Mouse (Mus musculus): ENCODE data around the gene Nutf2-ps1. TPM values are rescaled to one million over a fixed set of nuclear protein-coding genes. Genes with fewer than 3 reads are reported as not detected.

The Nutf2-ps1 gene
- polyA plus RNA-seq, 1 experiment from 2014 or later = 336 TPM

DNA sequence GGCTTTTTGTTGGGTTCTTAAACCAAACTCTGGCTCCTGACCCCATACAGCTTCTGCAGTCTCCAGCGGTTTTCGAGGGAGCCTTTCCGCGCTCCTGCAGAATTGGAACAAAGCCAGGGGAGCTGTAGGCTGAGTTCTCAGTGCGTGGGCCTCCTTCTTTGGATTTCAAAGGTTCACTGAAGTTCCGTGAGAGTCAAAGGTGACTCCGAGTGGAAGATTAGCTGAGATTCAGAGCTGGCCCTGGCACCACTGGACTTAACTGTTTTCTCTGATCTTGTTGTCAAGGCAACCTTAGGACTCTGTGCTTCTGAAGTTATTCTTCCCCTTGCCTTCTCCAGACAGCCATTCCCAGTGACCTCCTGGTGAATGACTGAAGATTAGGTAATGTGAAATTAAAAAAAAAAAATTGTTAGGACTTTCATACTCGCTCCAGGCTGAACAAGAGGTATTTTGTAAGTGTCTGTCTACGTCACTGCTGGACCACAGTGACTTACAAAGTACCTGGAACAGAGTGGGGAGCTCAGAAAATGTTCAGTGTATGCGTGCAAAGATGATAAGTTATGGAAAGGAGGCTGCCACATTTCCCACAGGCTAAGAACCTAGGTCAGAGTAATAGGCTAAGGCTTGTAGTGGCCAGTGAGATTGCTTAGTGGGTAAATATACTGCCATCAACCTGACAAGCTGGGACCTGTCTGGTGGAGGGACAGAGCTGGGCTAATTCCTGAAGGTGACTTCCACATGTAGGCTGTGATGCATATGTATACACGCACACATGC, 11.7 kb downstream of the Nutf2-ps1 start:
- Histone ChIP-seq H3K4me3 (no peak overlapping the region), H3K36me3 (no peaks in the 10 kb centered on the region), H3K4me2 (replicated peaks) (no peak overlapping the region), H3K27me3 (no peaks in the 10 kb centered on the region), H3K9me3 (replicated peaks) (no peaks in the 10 kb centered on the region), H3K4me1 (no peaks in the 10 kb centered on the region), H3K27ac (no peak overlapping the region), H3K9ac (no peak overlapping the region)
- no peak for ATAC-seq (ENCODE audit: low FRiP score)
- WGBS = 55% methylated on average over 11 of the region's 11 CpGs

DNA sequence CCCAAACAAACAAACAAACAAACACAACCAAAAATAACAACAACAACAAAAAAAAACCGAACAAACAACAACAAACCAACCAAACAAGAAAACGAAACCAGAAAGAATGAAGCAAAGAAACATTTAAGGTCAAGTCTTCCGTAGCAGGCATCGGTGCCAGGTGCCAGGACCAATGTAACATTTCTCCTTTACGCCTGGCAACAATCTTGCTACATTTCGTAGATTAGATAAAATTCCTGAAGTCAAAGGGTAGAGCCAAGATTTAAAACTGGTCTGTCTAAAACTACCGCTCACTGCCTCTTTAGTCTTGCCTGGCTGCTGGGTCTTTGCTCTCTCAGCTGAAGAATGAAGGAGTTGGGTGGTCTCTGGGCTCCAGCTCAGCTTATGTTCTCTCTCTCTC, 12.8 kb downstream of the Nutf2-ps1 start:
- no peak overlapping the region for H3K4me2 ChIP-seq (replicated peaks)
- ATAC-seq (ENCODE audit: low FRiP score) = no peak
- no peaks in the 10 kb centered on the region for H3K27me3 ChIP-seq
- no peak overlapping the region for H3K27ac ChIP-seq
- whole genome bisulfite sequencing = 94% methylated on average over 7 of the region's 7 CpGs
- no peaks in the 10 kb centered on the region for H3K4me1 ChIP-seq
- H3K9ac ChIP-seq = no peak overlapping the region
- no peaks in the 10 kb centered on the region for H3K36me3 ChIP-seq
- H3K4me3 ChIP-seq = no peak overlapping the region
- no peaks in the 10 kb centered on the region for H3K9me3 ChIP-seq (replicated peaks)

DNA sequence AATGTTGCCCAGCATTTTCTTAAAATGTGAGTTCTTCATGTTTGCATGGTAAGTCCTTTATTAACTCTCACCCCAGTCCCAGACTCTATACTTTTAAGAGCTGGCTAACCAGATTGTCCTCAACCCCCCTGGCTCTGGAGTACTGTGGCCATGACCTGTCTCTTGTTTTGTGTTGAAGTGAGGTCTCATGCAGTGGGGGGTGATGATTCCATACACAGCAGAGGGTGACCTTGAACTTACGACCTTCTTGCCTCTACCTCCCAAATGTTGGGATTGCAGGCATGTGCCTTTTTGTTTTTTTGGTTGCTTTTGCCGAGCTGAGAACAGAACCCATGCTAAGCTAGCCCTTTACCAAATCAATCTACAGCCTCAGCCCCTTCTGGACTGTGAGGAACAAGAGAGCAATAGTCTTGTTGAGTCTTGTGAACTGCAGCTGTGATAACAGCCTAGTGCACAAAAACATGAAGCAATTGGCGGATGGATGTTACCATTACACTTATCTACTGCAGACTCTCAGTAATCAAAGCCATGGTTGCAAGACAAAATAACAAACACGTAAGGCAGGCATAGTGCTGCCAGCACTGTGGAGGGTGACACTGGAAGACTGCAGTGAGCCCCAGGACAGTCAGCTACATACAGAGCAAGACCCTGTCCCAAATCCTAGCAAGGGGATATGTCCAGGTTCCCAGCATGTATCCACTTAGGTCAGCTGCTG, 13.4 kb downstream of the Nutf2-ps1 start:
- Histone ChIP-seq H3K27ac (no peak overlapping the region), H3K9ac (no peak overlapping the region), H3K4me2 (replicated peaks) (no peak overlapping the region), H3K27me3 (no peaks in the 10 kb centered on the region), H3K9me3 (replicated peaks) (no peaks in the 10 kb centered on the region), H3K4me1 (no peaks in the 10 kb centered on the region), H3K4me3 (no peak overlapping the region), H3K36me3 (no peaks in the 10 kb centered on the region)
- WGBS = 74% methylated on average over 4 of the region's 4 CpGs
- no peak for ATAC-seq (ENCODE audit: low FRiP score)

DNA sequence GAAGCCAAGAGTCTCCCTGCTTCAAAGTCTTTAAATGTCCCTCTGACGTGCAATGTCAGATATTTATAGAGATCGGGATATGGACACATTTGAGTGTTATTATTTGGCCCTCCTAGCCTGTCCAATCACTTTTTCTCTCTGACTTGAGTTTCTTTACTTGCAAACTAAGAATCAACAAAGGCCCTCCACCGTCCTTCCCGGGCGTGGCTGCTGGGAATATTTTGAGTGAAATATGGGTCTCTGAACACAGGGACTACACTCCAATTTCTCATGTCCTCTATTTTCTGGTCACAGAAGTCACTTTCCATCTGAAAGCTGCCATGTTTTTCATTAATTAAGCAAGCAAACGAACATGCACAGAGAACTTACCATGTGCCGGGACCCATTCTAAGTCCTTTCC, 14.3 kb downstream of the Nutf2-ps1 start:
- H3K4me2 ChIP-seq (replicated peaks) = no peak overlapping the region
- ATAC-seq (ENCODE audit: low FRiP score) = no peak
- H3K9me3 ChIP-seq (replicated peaks) = no peaks in the 10 kb centered on the region
- H3K9ac ChIP-seq = no peak overlapping the region
- H3K27me3 ChIP-seq = no peaks in the 10 kb centered on the region
- H3K4me3 ChIP-seq = no peak overlapping the region
- WGBS = 90% methylated on average over 7 of the region's 7 CpGs
- no peak overlapping the region for H3K27ac ChIP-seq
- no peaks in the 10 kb centered on the region for H3K36me3 ChIP-seq
- H3K4me1 ChIP-seq = no peaks in the 10 kb centered on the region

DNA sequence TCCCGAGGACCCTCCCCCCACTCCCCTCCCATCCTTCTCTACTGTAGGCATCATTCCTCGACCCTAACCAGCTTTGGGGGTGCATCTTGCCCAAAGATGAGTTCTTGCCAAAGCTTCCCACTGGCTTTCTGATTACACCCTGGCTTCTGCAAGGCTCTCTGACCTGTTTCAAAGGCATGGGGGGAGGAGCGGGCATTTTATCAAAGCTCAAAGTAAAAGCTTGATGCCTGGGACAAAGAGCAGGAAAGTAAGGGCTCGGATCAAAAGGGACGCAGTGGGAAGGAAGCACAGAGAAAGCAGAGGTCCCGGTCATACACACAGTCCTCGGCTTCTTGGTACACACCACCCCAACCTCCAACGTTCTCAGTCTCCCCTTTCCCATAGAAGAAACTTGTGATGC, 14.7 kb downstream of the Nutf2-ps1 start:
- Histone ChIP-seq H3K27me3 (no peaks in the 10 kb centered on the region), H3K27ac (no peak overlapping the region), H3K4me2 (replicated peaks) (no peak overlapping the region), H3K36me3 (no peaks in the 10 kb centered on the region), H3K4me1 (no peaks in the 10 kb centered on the region), H3K9ac (no peak overlapping the region), H3K4me3 (no peak overlapping the region), H3K9me3 (replicated peaks) (no peaks in the 10 kb centered on the region)
- ATAC-seq (ENCODE audit: low FRiP score) = no peak
- 54% methylated on average over 8 of the region's 8 CpGs for WGBS

DNA sequence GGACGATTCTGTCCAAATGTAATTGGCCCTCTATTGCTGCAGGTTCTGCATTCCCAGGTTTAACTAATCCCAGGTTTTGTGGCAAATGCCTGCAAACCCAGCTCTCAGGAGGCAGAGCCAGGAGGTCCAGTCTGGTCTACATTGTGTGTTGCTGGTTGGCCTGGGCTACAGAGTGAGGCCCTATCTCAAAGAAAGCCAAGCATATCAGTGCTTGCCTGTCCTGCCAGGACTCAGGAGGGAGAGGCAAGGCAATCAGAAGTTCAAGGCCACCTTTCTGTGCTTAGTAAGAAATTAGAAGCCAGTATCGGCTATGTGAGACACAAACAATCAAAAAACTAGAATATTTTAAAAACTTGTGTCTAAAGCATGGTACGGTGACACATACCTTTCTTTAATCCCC, 15.7 kb downstream of the Nutf2-ps1 start:
- Histone ChIP-seq H3K27me3 (no peaks in the 10 kb centered on the region), H3K36me3 (no peaks in the 10 kb centered on the region), H3K27ac (no peak overlapping the region), H3K9ac (no peak overlapping the region), H3K9me3 (replicated peaks) (no peaks in the 10 kb centered on the region), H3K4me2 (replicated peaks) (no peak overlapping the region), H3K4me3 (no peak overlapping the region), H3K4me1 (no peaks in the 10 kb centered on the region)
- 91% methylated on average over 3 of the region's 3 CpGs for WGBS
- ATAC-seq (ENCODE audit: low FRiP score) = no peak

DNA sequence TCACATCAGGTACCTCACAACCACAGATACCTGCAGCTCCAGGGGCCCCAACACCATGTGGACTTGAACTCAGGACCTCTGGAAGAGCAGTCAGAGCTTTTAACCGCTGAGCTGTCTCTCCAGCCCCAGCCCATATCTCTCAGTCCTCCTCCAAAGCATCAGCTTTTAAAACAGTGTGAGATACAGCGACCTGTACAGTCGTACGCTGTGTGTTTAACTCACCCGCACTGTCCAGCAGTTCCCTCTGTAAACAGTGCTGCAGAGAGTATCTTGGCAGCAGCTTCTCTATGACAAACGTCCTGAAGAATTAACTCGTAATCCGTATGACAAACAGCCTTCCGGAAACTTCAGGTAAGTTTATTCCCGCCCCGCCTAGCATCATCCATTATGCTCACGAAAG, 16.3 kb downstream of the Nutf2-ps1 start:
- no peak overlapping the region for H3K27ac ChIP-seq
- 91% methylated on average over 12 of the region's 12 CpGs for WGBS

DNA sequence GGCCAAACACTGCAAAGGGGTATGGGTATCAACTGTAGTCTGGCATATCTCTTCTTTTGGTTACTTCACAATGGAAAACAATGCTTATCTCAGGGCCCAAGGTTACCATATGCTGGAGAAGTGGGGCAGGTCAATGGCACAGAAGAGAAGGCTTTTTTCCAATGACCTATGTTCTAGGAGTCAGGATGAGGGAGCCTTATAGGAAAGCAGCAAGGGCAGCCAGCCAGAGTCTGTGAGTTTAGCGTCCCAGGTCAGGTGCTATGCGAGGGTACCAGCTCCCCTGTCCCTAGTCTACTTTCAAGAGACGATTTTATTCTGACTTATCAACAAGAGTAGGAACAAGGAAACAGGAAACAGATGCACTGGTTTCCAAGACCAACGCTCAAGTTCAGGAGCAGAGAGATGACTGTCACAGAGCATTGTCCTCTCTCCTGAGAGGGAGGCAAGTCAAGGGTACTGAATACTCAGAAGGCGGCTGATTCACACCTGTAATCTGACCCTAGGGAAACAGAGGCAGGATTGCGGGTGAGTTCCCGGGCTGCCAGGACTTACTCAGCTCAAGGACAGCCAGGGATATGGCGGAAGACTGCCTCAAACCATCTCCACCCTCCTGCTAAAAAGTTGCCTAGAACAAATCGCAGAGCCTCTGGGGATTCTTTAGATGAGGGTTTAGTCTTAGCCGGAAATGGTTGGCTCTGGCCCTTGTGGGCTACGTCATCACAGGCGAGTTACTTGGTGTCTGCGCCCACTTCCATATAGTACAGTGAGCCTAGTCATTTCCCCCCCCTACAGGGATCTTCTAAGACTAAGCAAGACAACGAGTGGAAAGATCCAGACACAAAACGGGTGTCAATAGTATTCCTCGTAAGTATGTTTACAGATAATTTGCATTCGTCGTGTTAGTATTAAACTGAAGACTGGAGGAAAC, 17.1 kb downstream of the Nutf2-ps1 start:
- Histone ChIP-seq H3K4me3 (no peak overlapping the region), H3K4me1 (no peaks in the 10 kb centered on the region), H3K9me3 (replicated peaks) (no peaks in the 10 kb centered on the region), H3K27me3 (no peaks in the 10 kb centered on the region), H3K36me3 (no peaks in the 10 kb centered on the region), H3K4me2 (replicated peaks) (no peak overlapping the region), H3K9ac (no peak overlapping the region), H3K27ac (no peak overlapping the region)
- WGBS = 84% methylated on average over 18 of the region's 18 CpGs
- ATAC-seq (ENCODE audit: low FRiP score) = no peak

More for the DNA sequence above, 16.3 kb downstream of the Nutf2-ps1 start:
- no peak overlapping the region for H3K9ac ChIP-seq
- H3K36me3 ChIP-seq = no peaks in the 10 kb centered on the region
- no peaks in the 10 kb centered on the region for H3K27me3 ChIP-seq
- no peak overlapping the region for H3K4me3 ChIP-seq
- no peaks in the 10 kb centered on the region for H3K9me3 ChIP-seq (replicated peaks)
- H3K4me1 ChIP-seq = no peaks in the 10 kb centered on the region
- H3K4me2 ChIP-seq (replicated peaks) = no peak overlapping the region
- ATAC-seq (ENCODE audit: low FRiP score) = no peak

DNA sequence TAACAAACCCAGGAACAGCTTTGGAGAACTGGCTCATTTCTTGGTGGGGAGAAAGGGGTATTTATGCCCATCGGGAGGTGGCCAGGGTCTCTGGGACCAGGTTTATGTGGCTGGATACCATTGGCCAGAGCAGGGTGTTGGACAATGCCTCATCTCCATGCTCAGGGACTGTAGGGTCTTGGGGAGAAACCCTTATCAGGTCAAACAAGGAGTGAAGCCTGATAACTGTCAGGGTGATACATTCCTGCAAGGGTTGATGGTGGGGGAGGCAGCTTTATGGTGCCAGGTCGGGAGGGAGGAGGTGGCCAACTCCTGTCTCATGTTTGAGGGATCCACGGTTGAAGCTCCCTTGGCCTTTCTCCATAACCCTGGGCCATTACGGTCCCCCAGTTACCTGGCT, 17.8 kb downstream of the Nutf2-ps1 start:
- no peaks in the 10 kb centered on the region for H3K27me3 ChIP-seq
- no peaks in the 10 kb centered on the region for H3K9me3 ChIP-seq (replicated peaks)
- H3K9ac ChIP-seq = no peak overlapping the region
- no peak overlapping the region for H3K4me3 ChIP-seq
- no peaks in the 10 kb centered on the region for H3K4me1 ChIP-seq
- no peak overlapping the region for H3K27ac ChIP-seq
- H3K4me2 ChIP-seq (replicated peaks) = no peak overlapping the region
- 82% methylated on average over 4 of the region's 4 CpGs for WGBS
- H3K36me3 ChIP-seq = no peaks in the 10 kb centered on the region
- ATAC-seq (ENCODE audit: low FRiP score) = no peak

DNA sequence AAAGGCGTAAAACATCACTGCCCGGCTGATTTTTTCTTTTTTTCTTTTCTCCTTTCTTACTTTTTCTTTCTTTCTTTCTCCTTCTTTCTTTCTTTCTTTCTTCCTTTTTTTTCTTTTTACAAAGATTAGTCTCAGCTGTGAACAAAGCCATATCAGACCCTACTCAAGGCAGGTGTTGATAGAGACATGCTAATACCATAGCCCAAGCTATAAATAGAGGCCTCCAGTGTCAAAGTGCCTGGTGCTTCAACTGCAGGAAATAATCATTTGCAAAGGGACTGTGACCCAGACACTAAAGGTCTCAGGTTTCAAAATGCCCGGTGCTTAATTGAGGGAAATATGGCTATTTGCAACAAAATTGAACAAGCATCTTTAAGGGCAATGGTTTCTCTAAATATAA, 20.3 kb downstream of the Nutf2-ps1 start:
- ATAC-seq (ENCODE audit: low FRiP score) = no peak
- Histone ChIP-seq H3K4me1 (no peaks in the 10 kb centered on the region), H3K4me3 (no peak overlapping the region), H3K9me3 (replicated peaks) (no peaks in the 10 kb centered on the region), H3K36me3 (no peaks in the 10 kb centered on the region), H3K27me3 (no peaks in the 10 kb centered on the region), H3K9ac (no peak overlapping the region), H3K4me2 (replicated peaks) (no peak overlapping the region), H3K27ac (no peak overlapping the region)
- 83% methylated on average over 3 of the region's 3 CpGs for WGBS

DNA sequence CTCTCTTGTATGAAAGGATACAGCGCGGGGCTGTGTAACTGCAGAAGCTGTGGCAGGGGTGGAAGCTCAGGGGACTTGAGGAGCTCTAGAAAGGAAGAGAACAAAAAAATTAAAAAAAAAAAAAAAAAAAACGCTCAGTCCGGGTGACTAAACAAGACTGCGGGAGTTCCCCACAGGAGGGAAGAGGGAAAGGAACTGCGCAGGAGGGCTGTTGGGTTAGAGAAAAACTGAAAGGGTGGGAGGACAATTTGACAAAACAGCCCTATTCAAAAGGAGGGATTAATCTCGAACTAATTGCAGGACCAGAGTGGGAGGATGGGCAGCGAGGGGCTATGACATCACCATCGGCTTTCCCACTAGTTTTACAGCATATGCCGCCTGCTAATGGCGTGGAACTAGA, 21.0 kb downstream of the Nutf2-ps1 start:
- 19% methylated on average over 10 of the region's 11 CpGs for WGBS
- Histone ChIP-seq H3K9me3 (replicated peaks) (peaks cover 3% of the 10 kb centered on the region; the same call in 1 of the 2 replicates), H3K9ac (no peak overlapping the region), H3K36me3 (no peaks in the 10 kb centered on the region), H3K4me1 (no peaks in the 10 kb centered on the region), H3K4me2 (replicated peaks) (0 out of 2 replicates have a peak overlapping the region, but pooled peaks have one; percentile 13), H3K4me3 (no peak overlapping the region), H3K27ac (no peak overlapping the region), H3K27me3 (no peaks in the 10 kb centered on the region)
- ATAC-seq (ENCODE audit: low FRiP score) = no peak

DNA sequence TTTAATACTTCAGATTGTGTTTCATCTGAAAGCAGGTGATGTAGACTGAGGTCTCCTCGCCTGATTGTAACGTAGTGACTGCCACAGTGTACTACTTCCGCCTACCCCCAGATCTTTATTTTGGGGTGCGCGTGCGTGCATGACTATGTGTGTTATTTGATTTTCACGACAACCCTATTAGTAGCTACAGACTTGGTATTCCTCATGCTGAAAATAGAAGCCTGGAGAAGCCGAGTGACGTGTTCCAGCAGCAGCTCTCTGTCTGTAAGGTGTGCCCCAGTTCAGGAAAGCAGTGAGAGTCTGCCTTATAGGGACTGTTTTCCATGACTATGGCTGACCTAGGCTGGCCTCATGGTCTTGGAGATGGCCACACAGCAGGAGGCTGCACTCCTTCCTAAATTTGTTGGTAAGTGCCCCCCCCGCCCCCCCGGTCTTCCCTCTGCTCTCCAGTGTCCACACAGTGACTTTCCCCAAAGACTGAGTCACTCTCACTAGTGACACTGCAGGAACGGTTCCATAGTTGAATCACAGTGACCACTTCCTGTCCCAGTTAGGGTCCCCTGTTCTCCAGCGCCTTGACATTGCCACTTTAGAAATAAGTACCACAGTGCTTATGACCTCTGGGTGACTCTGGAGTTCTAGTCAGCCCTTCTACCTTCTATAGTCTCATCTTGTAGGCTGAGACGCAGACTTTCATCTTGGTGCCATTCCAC, 23.1 kb downstream of the Nutf2-ps1 start:
- Histone ChIP-seq H3K9me3 (replicated peaks) (peaks cover 3% of the 10 kb centered on the region; the same call in 1 of the 2 replicates), H3K36me3 (no peaks in the 10 kb centered on the region), H3K27me3 (no peaks in the 10 kb centered on the region), H3K4me3 (no peak overlapping the region), H3K27ac (no peak overlapping the region), H3K4me1 (no peaks in the 10 kb centered on the region), H3K4me2 (replicated peaks) (no peak overlapping the region), H3K9ac (no peak overlapping the region)
- ATAC-seq (ENCODE audit: low FRiP score) = no peak
- WGBS = 91% methylated on average over 14 of the region's 14 CpGs
